Mouse (Mus musculus) ovary, postnatal 14 days (tissue): ENCODE data around the gene Alkbh2.
A peak's percentile ranks its signal among the peaks of the same experiment; 100 is the strongest.

Experiments
- DNase-seq: peaks from one replicate; pipeline ENCODE4 v3.0.0; 2022; ENCODE audit warnings: low spot score

Alkbh2 gene

GRCm38 (mm10) chr5:114127374-114128349, at the start of gene Alkbh2:
Gene Alkbh2, minus strand, starts transcription at chr5:114128218.
- DNase-seq = peak; percentile 81

GRCm38 (mm10) chr5:114176548-114177400, 48.8 kb upstream of the Alkbh2 start:
- DNase-seq = no peak

GRCm38 (mm10) chr5:114175596-114176171, 47.7 kb upstream of the Alkbh2 start:
- DNase-seq = peak; percentile 94

- peak; percentile 63 for DNase-seq
These were observed 46.6 kb upstream of the Alkbh2 start for GRCm38 (mm10) chr5:114174639-114175038.

- no peak for DNase-seq
These were observed 46.0 kb upstream of the Alkbh2 start for GRCm38 (mm10) chr5:114173877-114174581.

- no peak for DNase-seq
These were observed 45.4 kb upstream of the Alkbh2 start for GRCm38 (mm10) chr5:114173458-114173857.

GRCm38 (mm10) chr5:114172936-114173335, 44.9 kb upstream of the Alkbh2 start:
- DNase-seq = no peak

GRCm38 (mm10) chr5:114170345-114170744, 42.3 kb upstream of the Alkbh2 start:
- no peak for DNase-seq

- no peak for DNase-seq
These were observed 35.2 kb upstream of the Alkbh2 start for GRCm38 (mm10) chr5:114163117-114163696.

- DNase-seq = no peak
These were observed 34.2 kb upstream of the Alkbh2 start for GRCm38 (mm10) chr5:114162106-114162815.

GRCm38 (mm10) chr5:114161424-114161823, 33.4 kb upstream of the Alkbh2 start:
- no peak for DNase-seq

GRCm38 (mm10) chr5:114157236-114157635, 29.2 kb upstream of the Alkbh2 start:
- no peak for DNase-seq

GRCm38 (mm10) chr5:114155168-114155933, 27.3 kb upstream of the Alkbh2 start:
- no peak for DNase-seq

GRCm38 (mm10) chr5:114154765-114155164, 26.7 kb upstream of the Alkbh2 start:
- no peak for DNase-seq

- DNase-seq = no peak
These were observed 25.5 kb upstream of the Alkbh2 start for GRCm38 (mm10) chr5:114153490-114153889.

GRCm38 (mm10) chr5:114152359-114153092, 24.5 kb upstream of the Alkbh2 start:
- no peak for DNase-seq

GRCm38 (mm10) chr5:114147043-114147972, 19.3 kb upstream of the Alkbh2 start:
- DNase-seq = no peak
